Mouse (Mus musculus) central nervous system, embryonic 14 days (tissue): Measurements from ENCODE around the gene Krtap5-1. TPM values are rescaled to one million over a fixed set of nuclear protein-coding genes. Genes with fewer than 3 reads are reported as not detected.

Experiments
- polyA plus RNA-seq: library from polyadenylated mRNA; depleted of rRNA; stranded (reverse); fragments of >200 nt; gene quantifications from 2 replicates; pipeline ENCODE4 v1.2.3, GENCODE M21; 2012; rRNA removed

The Krtap5-1 gene
- not detected in 2 replicates for polyA plus RNA-seq

GRCm38 (mm10) chr7:142297018-142297417, at the start of gene Krtap5-1:
Gene Krtap5-1 (minus strand): TSS chr7:142297118.

GRCm38 (mm10) chr7:142303249-142303648, 6.3 kb upstream of the Krtap5-1 start, which contains the start of gene Krtap5-4:
Gene Krtap5-4 (plus strand): TSS chr7:142303549.

GRCm38 (mm10) chr7:142274263-142274662, 22.7 kb downstream of the Krtap5-1 start, which contains the start of gene Gm4559:
Gene Gm4559 (minus strand): TSS chr7:142274363.

GRCm38 (mm10) chr7:142258254-142258653, 38.7 kb downstream of the Krtap5-1 start, which contains the start of gene Gm2431:
Gene Gm2431 (minus strand): TSS chr7:142258354.

Other genes with a start within 250 kb of the Krtap5-1 start
- 43.3 and 45.4 TPM in 2 replicates for gene Mob2, start 236.1 kb downstream of the Krtap5-1 start, polyA plus RNA-seq
- gene Dusp8, start 201.3 kb downstream of the Krtap5-1 start, polyA plus RNA-seq, result 77.4 and 81.3 TPM in 2 replicates
- gene Gm45618, start 176.4 kb downstream of the Krtap5-1 start, polyA plus RNA-seq, result not detected in 2 replicates
- gene Gm39115, start 161.1 kb downstream of the Krtap5-1 start, polyA plus RNA-seq, result not detected in 2 replicates
- gene Gm45337, start 152.5 kb downstream of the Krtap5-1 start, polyA plus RNA-seq, result not detected in 2 replicates
- not detected in 2 replicates for gene Gm29735, start 140.0 kb downstream of the Krtap5-1 start, polyA plus RNA-seq
- not detected in 2 replicates for gene Gm4553, start 131.4 kb downstream of the Krtap5-1 start, polyA plus RNA-seq
- gene Krtap5-2, start 121.1 kb downstream of the Krtap5-1 start, polyA plus RNA-seq, result not detected in 2 replicates
- gene Gm10153, start 106.7 kb downstream of the Krtap5-1 start, polyA plus RNA-seq, result not detected in 2 replicates
- gene Krtap5-3, start 95.8 kb downstream of the Krtap5-1 start, polyA plus RNA-seq, result not detected in 2 replicates
- not detected in 2 replicates for gene Gm7579, start 85.3 kb downstream of the Krtap5-1 start, polyA plus RNA-seq
- not detected in 2 replicates for gene Krtap5-5, start 67.1 kb downstream of the Krtap5-1 start, polyA plus RNA-seq
- gene Gm40460, start 56.0 kb downstream of the Krtap5-1 start, polyA plus RNA-seq, result not detected in 2 replicates
- not detected in 2 replicates for gene Gm2431, start 38.8 kb downstream of the Krtap5-1 start, polyA plus RNA-seq
- gene Gm4559, start 22.8 kb downstream of the Krtap5-1 start, polyA plus RNA-seq, result not detected in 2 replicates
- gene Krtap5-4, start 6.4 kb upstream of the Krtap5-1 start, polyA plus RNA-seq, result not detected in 2 replicates
- 2.3 TPM in 2 replicates for gene Ifitm10, start 76.6 kb upstream of the Krtap5-1 start, polyA plus RNA-seq
- gene Gm49369, start 85.5 kb upstream of the Krtap5-1 start, polyA plus RNA-seq, result 0.59 and 0.71 TPM in 2 replicates
- gene Ctsd, start 90.9 kb upstream of the Krtap5-1 start, polyA plus RNA-seq, result 173 and 189 TPM in 2 replicates
- gene Syt8, start 137.7 kb upstream of the Krtap5-1 start, polyA plus RNA-seq, result 0.79 TPM in 1 of 2 replicates, not detected in the other
- gene Tnni2, start 144.7 kb upstream of the Krtap5-1 start, polyA plus RNA-seq, result 0.74 and 30.3 TPM in 2 replicates
- gene Lsp1, start 163.7 kb upstream of the Krtap5-1 start, polyA plus RNA-seq, result 9.5 and 20.4 TPM in 2 replicates
- 1.0 and 22.7 TPM in 2 replicates for gene Tnnt3, start 201.7 kb upstream of the Krtap5-1 start, polyA plus RNA-seq
- 79.9 and 82.3 TPM in 2 replicates for gene Mrpl23, start 235.6 kb upstream of the Krtap5-1 start, polyA plus RNA-seq